Mouse (Mus musculus) T-helper 1 cell (primary cell): ENCODE measurements around the gene Eif2ak2.

Experiments
- in situ Hi-C: fragments of 300-600 bp; cut with MboI, MseI; formaldehyde crosslinking; loops from one replicate; pipeline ENCODE4 v1.15.1; 2025; ENCODE audit warnings: high pct_unique_total_duplicates

Gene Eif2ak2

GRCm38 (mm10) chr17:78882401-78883112 is at the start of gene Eif2ak2:
Gene Eif2ak2, minus strand, starts transcription at chr17:78882573.
- in situ Hi-C loops, result loop anchor here (5.0 kb wide), 1 partner anchor 35 kb away; the partner anchor contains the start of gene Cebpzos

- in situ Hi-C loops, result loop anchor here (5.0 kb wide), 1 partner anchor 35 kb away; the partner anchor contains the start of gene Eif2ak2
These were observed 35.3 kb upstream of the Eif2ak2 start for GRCm38 (mm10) chr17:78917696-78918095.

DNA sequence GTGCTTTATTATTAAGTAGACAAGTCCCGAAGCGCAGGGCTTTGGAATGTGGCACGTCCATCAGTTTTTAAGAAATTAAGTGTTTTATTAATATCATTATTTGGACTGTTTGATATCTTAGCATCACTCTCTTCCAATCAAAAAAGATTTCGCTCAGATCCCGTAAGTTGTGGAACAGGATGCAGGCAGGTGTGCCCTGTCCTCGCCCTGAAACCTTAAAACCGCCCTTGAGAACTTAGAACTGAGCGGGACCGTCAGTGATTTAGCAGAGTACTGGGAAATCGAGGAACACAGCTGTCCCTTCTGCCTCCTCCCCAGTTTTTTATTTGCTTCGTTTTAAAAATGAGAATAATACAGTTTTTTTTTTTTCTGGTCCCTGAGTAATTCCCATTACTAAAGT is 34.5 kb upstream of the Eif2ak2 start:
- in situ Hi-C loops, result loop anchor here (5.0 kb wide), 1 partner anchor 35 kb away; the partner anchor contains the start of gene Eif2ak2

DNA sequence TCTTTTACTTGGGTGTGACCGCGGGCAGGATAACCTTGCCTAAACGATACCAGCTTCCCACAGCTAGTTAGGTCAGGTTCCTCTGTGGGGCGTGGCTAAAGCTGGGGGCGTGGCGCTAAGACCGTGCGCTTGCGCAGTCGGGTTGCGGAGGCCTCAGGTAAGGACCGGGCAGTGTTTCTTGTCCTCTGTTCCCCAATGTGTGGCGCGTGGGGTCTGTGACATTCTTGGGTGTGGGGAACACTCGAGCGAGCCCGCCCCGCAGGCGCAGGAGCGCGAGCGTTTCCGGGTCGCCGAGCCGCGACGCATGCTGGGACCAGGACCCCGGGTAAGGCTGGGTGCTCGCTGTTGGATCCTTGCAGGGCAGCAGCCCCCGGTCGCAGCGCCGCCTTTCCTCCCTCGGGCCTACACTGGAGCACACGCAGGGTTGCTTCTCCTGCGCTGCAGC is 34.0 kb upstream of the Eif2ak2 start, which contains the start of gene Cebpzos:
Gene Cebpzos (plus strand): TSS at position 132 of the 445 bp plus-strand sequence.
- in situ Hi-C loops, result loop anchor here (5.0 kb wide), 1 partner anchor 34 kb away; the partner anchor contains the start of gene Eif2ak2

DNA sequence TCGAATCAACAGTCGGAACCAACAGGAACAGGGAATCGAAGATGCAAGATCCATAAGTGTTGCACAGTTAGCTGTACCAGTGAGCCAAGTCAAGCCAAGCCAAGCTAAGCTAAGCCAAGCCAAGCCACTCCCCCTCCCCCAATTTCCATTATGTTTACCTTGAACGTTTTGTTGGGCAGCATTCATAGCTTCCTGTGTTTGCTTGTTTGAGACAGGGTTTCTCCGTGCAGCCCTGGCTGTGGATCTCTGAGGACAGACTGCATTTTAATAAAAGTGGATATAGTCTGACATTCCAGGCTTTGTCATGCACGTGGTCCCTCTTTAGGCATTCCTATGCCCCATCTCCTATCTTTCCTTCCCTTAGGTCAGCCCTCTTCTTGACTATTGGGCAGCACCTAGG is 33.4 kb upstream of the Eif2ak2 start:
- in situ Hi-C loops, result loop anchor here (5.0 kb wide), 1 partner anchor 33 kb away; the partner anchor contains the start of gene Eif2ak2

- in situ Hi-C loops, result no loop called here
These were observed 31.5 kb upstream of the Eif2ak2 start for GRCm38 (mm10) chr17:78913921-78914320.

DNA sequence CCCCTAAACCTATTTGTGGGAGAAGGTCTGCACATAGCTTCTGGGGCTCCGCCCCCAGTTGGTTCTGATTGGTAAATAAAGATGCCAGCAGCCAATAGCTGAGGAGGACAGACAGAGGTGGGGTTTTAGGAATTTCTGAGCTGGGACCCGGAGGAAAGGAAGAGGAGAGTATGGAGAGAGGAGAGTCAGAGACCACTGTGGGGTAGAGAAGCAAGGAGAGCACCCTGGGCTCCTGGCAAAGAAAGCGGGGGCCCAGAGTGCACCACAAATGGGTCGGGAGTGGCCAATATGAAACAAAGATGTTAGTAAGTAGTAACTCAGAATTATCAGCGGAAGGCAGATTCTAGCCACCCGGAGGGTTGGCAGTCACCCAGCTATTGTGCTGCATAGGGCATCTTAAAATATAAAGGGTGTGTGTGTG is 30.5 kb upstream of the Eif2ak2 start:
- in situ Hi-C loops, result no loop called here

- in situ Hi-C loops, result no loop called here
These were observed 27.0 kb upstream of the Eif2ak2 start for GRCm38 (mm10) chr17:78909374-78909773.

GRCm38 (mm10) chr17:78906892-78907291 is 24.5 kb upstream of the Eif2ak2 start, which contains the start of gene Sult6b1:
Gene Sult6b1, minus strand, starts transcription at chr17:78906992.
- in situ Hi-C loops, result no loop called here

DNA sequence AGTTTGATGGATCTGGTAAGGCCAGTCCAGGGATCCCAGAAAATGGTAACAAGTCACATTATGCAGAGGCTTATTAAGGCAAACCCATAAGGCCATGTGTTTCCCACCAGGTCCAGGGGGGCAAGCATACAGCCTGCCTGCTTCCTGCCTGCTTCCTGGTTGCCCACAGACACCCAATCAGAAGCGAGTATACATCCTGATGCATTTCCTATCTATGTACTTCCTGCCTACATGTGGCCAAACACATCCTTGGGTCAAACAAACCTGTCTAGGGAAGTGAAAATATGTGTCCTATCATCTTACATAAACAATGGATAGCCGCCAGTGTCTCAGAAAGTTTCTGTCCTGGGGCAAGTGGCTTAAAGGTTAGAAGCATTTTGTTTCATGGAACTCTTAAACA is 20.8 kb upstream of the Eif2ak2 start:
- in situ Hi-C loops, result no loop called here

DNA sequence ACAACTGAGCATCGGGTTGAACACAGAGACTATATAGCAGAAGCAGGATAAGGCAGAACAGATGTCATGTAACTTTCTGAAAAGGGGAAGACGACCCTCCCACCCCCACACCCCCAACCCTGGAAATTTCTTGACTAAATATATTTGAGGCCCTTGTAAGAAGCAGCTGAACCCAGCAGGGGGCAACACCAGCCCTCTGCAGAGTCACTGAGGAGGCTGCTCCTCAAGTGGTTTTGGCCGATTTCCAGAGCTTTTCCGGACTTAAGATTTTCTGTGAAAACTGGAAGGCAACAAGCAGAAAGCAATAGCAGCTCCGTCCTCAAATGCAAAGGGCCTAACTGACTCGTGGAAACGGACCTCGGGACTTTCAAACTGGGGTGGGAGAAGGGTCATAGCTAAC is 13.0 kb upstream of the Eif2ak2 start:
- in situ Hi-C loops, result no loop called here

DNA sequence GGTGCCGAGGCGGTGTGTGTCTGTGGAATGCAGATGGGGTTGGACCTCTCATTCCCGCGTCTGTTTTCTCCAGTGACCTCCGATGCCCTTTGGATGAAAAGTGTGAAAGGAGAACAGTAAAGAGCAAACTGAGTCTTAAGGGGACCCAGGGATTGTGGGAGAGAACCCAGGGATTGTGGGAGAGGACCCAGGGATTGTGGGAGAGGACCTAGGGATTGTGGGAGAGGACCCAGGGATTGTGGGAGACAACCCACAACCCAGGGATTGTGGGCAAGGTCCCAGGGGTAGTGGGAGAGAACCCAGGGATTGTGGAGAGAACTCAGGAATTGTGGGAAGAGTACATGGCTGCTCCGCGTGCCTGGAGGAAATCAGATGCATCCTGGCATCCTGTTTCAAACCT is 12.6 kb upstream of the Eif2ak2 start:
- in situ Hi-C loops, result no loop called here

- in situ Hi-C loops, result no loop called here
These were observed 8.6 kb upstream of the Eif2ak2 start for GRCm38 (mm10) chr17:78891020-78891419.

GRCm38 (mm10) chr17:78889184-78889583 is 6.8 kb upstream of the Eif2ak2 start:
- in situ Hi-C loops, result no loop called here

DNA sequence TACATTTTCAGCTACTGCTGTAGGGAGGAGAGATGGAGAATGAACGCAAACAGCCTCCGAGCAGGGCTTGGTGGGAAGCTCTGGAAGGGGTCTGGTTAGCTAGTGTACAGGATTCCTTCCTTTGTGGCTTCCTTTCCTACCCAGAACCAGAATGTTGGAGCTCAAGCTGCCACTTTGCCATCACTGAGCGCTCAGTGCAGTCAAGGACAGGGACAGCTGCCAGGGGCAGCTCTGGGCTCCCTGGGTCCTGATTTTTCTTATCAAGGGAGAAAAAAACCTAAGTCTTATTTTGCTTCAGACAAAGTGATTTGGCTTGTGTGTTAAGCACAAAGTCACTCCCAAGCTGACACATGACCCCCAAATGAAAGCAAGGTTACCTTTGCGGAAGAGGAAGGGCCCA is 6.2 kb upstream of the Eif2ak2 start:
- in situ Hi-C loops, result no loop called here

DNA sequence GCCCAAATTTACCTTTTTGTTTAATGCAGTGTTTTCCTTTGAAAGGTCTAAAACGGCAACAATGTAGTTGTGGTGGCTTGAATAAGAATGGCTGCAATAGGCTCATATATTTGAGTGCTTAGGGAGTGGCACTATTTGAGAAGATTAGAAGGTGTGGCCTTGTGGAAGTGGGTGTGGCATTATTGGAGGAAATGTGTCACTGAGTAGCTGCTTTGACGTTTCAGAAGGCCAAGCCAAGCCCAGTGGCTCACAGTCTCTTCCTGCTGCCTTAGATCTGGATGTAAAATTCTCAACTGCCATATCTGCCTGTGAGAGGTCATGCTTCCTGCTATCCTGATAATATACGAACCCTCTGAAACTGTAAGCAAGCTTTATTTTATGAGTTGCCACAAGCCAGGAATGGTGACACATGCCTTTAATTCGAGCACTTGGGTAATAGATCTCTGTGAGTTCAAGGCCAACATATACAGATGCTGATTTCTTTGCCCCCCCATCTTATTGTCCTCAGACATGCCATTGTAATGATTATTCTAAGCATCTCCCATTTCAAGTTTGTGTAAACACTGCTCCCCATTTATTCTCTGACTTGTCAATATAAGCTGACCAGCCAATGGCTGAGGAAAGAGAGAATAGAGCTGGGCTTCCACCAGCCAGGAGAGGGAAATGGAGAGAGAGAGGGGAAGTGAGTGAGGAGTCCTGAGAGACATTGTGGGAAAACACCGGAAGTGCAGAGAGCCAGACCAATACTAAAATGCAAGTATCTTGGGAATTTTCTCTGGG is 3.1 kb upstream of the Eif2ak2 start:
- in situ Hi-C loops, result no loop called here

GRCm38 (mm10) chr17:78883291-78883690 is 918 bp upstream of the Eif2ak2 start:
- in situ Hi-C loops, result loop anchor here (5.0 kb wide), 1 partner anchor 34 kb away; the partner anchor contains the start of gene Cebpzos

- in situ Hi-C loops, result loop anchor here (5.0 kb wide), 1 partner anchor 35 kb away; the partner anchor contains the start of gene Cebpzos
These were observed 482 bp downstream of the Eif2ak2 start for GRCm38 (mm10) chr17:78881878-78882304.

GRCm38 (mm10) chr17:78873886-78874285 is 8.5 kb downstream of the Eif2ak2 start:
- in situ Hi-C loops, result no loop called here

- in situ Hi-C loops, result loop anchor here (5.0 kb wide), 1 partner anchor 49 kb away; no protein-coding TSS in a partner anchor
These were observed 26.1 kb downstream of the Eif2ak2 start for GRCm38 (mm10) chr17:78856243-78856642.

- in situ Hi-C loops, result no loop called here
These were observed 40.0 kb downstream of the Eif2ak2 start for GRCm38 (mm10) chr17:78842271-78842928.
